Mouse (Mus musculus) midbrain, embryonic 11.5 days (tissue): ENCODE measurements around the gene E2f6. TPM values are rescaled to one million over a fixed set of nuclear protein-coding genes. Genes with fewer than 3 reads are reported as not detected.

Experiments used
- ATAC-seq: fragments of 200-750 bp; cut with Nextera tagmentation; 2 replicates; pipeline ENCODE4 v1.8.0; 2017; ENCODE audit warnings: moderate TSS enrichment, moderate library complexity; ENCODE audit not compliant: low FRiP score
- DNase-seq: peaks from one replicate; pipeline ENCODE4 v3.0.0; 2015; ENCODE audit warnings: low spot score; ENCODE audit errors: missing footprints
- H3K27ac ChIP-seq: fragments of 300-500 bp; sonication (generic); 2 replicates; pipeline ENCODE4 v1.5.1; 2014; ENCODE audit warnings: low read depth, low read length
- H3K27me3 ChIP-seq: fragments of 300-500 bp; sonication (generic); 2 replicates; pipeline ENCODE4 v1.6.1; 2014; ENCODE audit warnings: mild to moderate bottlenecking, low read length, moderate library complexity, mixed read lengths; ENCODE audit not compliant: control insufficient read depth, insufficient read depth
- H3K36me3 ChIP-seq: fragments of 300-500 bp; sonication (generic); 2 replicates; pipeline ENCODE4 v1.6.1; 2014; ENCODE audit warnings: mild to moderate bottlenecking, low read length, moderate library complexity, mixed read lengths; ENCODE audit not compliant: control insufficient read depth, insufficient read depth
- H3K4me1 ChIP-seq: fragments of 300-500 bp; sonication (generic); 2 replicates; pipeline ENCODE4 v1.6.1; 2014; ENCODE audit warnings: low read length; ENCODE audit not compliant: control insufficient read depth, insufficient read depth
- H3K4me2 ChIP-seq: fragments of 300-500 bp; sonication (generic); 2 replicates; pipeline ENCODE4 v1.6.1; 2014; ENCODE audit warnings: mild to moderate bottlenecking, moderate library complexity
- H3K4me3 ChIP-seq: fragments of 300-500 bp; sonication (generic); 2 replicates; pipeline ENCODE4 v1.5.1; 2014; ENCODE audit warnings: low read depth, low read length
- H3K9ac ChIP-seq: fragments of 300-500 bp; sonication (generic); 2 replicates; pipeline ENCODE4 v1.6.1; 2014; ENCODE audit warnings: low read length
- H3K9me3 ChIP-seq: fragments of 300-500 bp; sonication (generic); 2 replicates; pipeline ENCODE4 v1.6.1; 2016; ENCODE audit warnings: low read length; ENCODE audit not compliant: control insufficient read depth
- WGBS: fragments of 180-500 bp; shearing (Covaris S2); extraction: QIAGEN DNeasy Blood & Tissue Kit; methylation state at CpG from one replicate; pipeline ENCODE4 v1.1.7; 2014; 5-methylcytosine and 5-hydroxymethylcytosine counted together
- polyA plus RNA-seq: library from polyadenylated mRNA; unstranded; fragments of >200 nt; fragmentation: Nextera tagmentation; extraction: Ambion mirVana; gene quantifications from 2 replicates; pipeline ENCODE4 v1.2.1, GENCODE M21; 2014

Gene E2f6
- 83.8 and 85.1 TPM in 2 replicates for polyA plus RNA-seq

GRCm38 (mm10) chr12:16810525-16811431 is at the start of gene E2f6:
TSS of gene E2f6 (plus strand) at chr12:16810963.
- 7% methylated on average over 80 of the region's 81 CpGs for WGBS
- Histone ChIP-seq H3K36me3 (no peaks in the 10 kb centered on the region), H3K4me1 (peaks cover 11% of the 10 kb centered on the region), H3K9ac (peak within 1 kb of the TSS; percentile 94), H3K4me2 (peak within 1 kb of the TSS; percentile 87), H3K27ac (peak within 1 kb of the TSS; percentile 49; the same call in 1 of the 2 replicates), H3K27me3 (peaks cover 4% of the 10 kb centered on the region; the same call in 1 of the 2 replicates), H3K9me3 (no peaks in the 10 kb centered on the region), H3K4me3 (peak within 1 kb of the TSS; percentile 82)
- ATAC-seq (peak; percentile 91), DNase-seq (peak; percentile 99)

- DNase-seq (no peak), ATAC-seq (no peak)
- no peaks in the 10 kb centered on the region for H3K36me3 ChIP-seq
- H3K4me3 ChIP-seq: no peak overlapping the region
- H3K9me3 ChIP-seq: no peaks in the 10 kb centered on the region
- no peak overlapping the region for H3K27ac ChIP-seq
- no peak overlapping the region for H3K4me2 ChIP-seq
- no peaks in the 10 kb centered on the region for H3K27me3 ChIP-seq
- 94% methylated on average over 3 of the region's 3 CpGs for WGBS
- no peak overlapping the region for H3K9ac ChIP-seq
- peaks cover 3% of the 10 kb centered on the region for H3K4me1 ChIP-seq
Measured at GRCm38 (mm10) chr12:16761461-16761860, 49.3 kb upstream of the E2f6 start.

GRCm38 (mm10) chr12:16763649-16764422 is 46.9 kb upstream of the E2f6 start:
- 78% methylated on average over 4 of the region's 4 CpGs for WGBS
- Histone ChIP-seq H3K27me3 (no peaks in the 10 kb centered on the region), H3K27ac (no peak overlapping the region), H3K4me3 (no peak overlapping the region), H3K36me3 (no peaks in the 10 kb centered on the region), H3K4me2 (no peak overlapping the region), H3K4me1 (peaks cover 3% of the 10 kb centered on the region), H3K9ac (no peak overlapping the region), H3K9me3 (no peaks in the 10 kb centered on the region)
- DNase-seq (no peak), ATAC-seq (no peak)

GRCm38 (mm10) chr12:16764776-16765445 is 45.9 kb upstream of the E2f6 start:
- Histone ChIP-seq H3K36me3 (no peaks in the 10 kb centered on the region), H3K4me1 (peaks cover 3% of the 10 kb centered on the region), H3K4me3 (no peak overlapping the region), H3K27me3 (no peaks in the 10 kb centered on the region), H3K9me3 (no peaks in the 10 kb centered on the region), H3K4me2 (no peak overlapping the region), H3K27ac (no peak overlapping the region), H3K9ac (no peak overlapping the region)
- DNase-seq (no peak), ATAC-seq (no peak)
- WGBS: 77% methylated on average over 12 of the region's 12 CpGs

GRCm38 (mm10) chr12:16768251-16768650 is 42.5 kb upstream of the E2f6 start:
- 81% methylated on average over 3 of the region's 3 CpGs for WGBS

GRCm38 (mm10) chr12:16768711-16769110 is 42.1 kb upstream of the E2f6 start:
- no peak overlapping the region for H3K9ac ChIP-seq
- DNase-seq: no peak
- no peaks in the 10 kb centered on the region for H3K36me3 ChIP-seq
- ATAC-seq: no peak
- H3K27me3 ChIP-seq: no peaks in the 10 kb centered on the region
- H3K27ac ChIP-seq: no peak overlapping the region
- H3K4me2 ChIP-seq: no peak overlapping the region
- H3K9me3 ChIP-seq: no peaks in the 10 kb centered on the region
- H3K4me3 ChIP-seq: no peak overlapping the region
- WGBS: 78% methylated on average over 2 of the region's 2 CpGs
- H3K4me1 ChIP-seq: peaks cover 3% of the 10 kb centered on the region; the same call in 1 of the 2 replicates

More at GRCm38 (mm10) chr12:16768251-16768650, 42.5 kb upstream of the E2f6 start:
- no peak overlapping the region for H3K9ac ChIP-seq
- H3K4me2 ChIP-seq: no peak overlapping the region
- no peak for DNase-seq
- no peak overlapping the region for H3K27ac ChIP-seq
- H3K9me3 ChIP-seq: no peaks in the 10 kb centered on the region
- H3K36me3 ChIP-seq: no peaks in the 10 kb centered on the region
- no peak for ATAC-seq
- H3K4me3 ChIP-seq: no peak overlapping the region
- H3K27me3 ChIP-seq: no peaks in the 10 kb centered on the region
- H3K4me1 ChIP-seq: peaks cover 3% of the 10 kb centered on the region; the same call in 1 of the 2 replicates

GRCm38 (mm10) chr12:16769601-16770165 is 41.1 kb upstream of the E2f6 start:
- Histone ChIP-seq H3K27ac (no peak overlapping the region), H3K36me3 (no peaks in the 10 kb centered on the region), H3K9me3 (no peaks in the 10 kb centered on the region), H3K27me3 (no peaks in the 10 kb centered on the region), H3K4me1 (peaks cover 3% of the 10 kb centered on the region; the same call in 1 of the 2 replicates), H3K4me3 (no peak overlapping the region), H3K9ac (no peak overlapping the region), H3K4me2 (no peak overlapping the region)
- ATAC-seq (no peak), DNase-seq (no peak)
- 91% methylated on average over 6 of the region's 6 CpGs for WGBS

- Histone ChIP-seq H3K9me3 (no peaks in the 10 kb centered on the region; the same call in 1 of the 2 replicates), H3K9ac (no peak overlapping the region), H3K4me1 (no peaks in the 10 kb centered on the region)
Measured at GRCm38 (mm10) chr12:16774605-16775004, 36.2 kb upstream of the E2f6 start.

More at GRCm38 (mm10) chr12:16774605-16775004, 36.2 kb upstream of the E2f6 start:
- Histone ChIP-seq H3K4me2 (no peak overlapping the region), H3K27ac (no peak overlapping the region), H3K4me3 (no peak overlapping the region), H3K36me3 (no peaks in the 10 kb centered on the region), H3K27me3 (no peaks in the 10 kb centered on the region)
- WGBS: 93% methylated on average over 4 of the region's 4 CpGs
- no peak for DNase-seq
- no peak for ATAC-seq
